Comparison of ENCODE assay signal across 8 mouse cellular contexts in genomic region chr5:76853549-76853948, GRCm38 (mm10). TPM values are rescaled to one million over a fixed set of nuclear protein-coding genes. Genes with fewer than 3 reads are reported as not detected.
DNase-seq lines count a peak whose midpoint lies in the region; ATAC-seq and TF ChIP-seq lines count a peak whose summit lies in the region.

No protein-coding gene starts in this region.

- H3K9me3 ChIP-seq in embryonic facial prominence, embryonic 10.5 days: no peaks in the 10 kb centered on the region
- H3K9me3 ChIP-seq in limb, embryonic 13.5 days: no peaks in the 10 kb centered on the region
- H3K9me3 ChIP-seq in midbrain, embryonic 16.5 days (replicated peaks; ENCODE audit: control insufficient read depth, low read length, poor library complexity, severe bottlenecking): no peaks in the 10 kb centered on the region

- TF ChIP-seq CTCF in spleen, adult 2 months (IDR thresholded peaks at IDR 0.05; ENCODE audit: extremely low read depth, insufficient read depth, insufficient read length, insufficient replicate concordance): peak; percentile 88

- ATAC-seq in granulocyte monocyte progenitor cell, adult 5-6 weeks (replicated peaks; ENCODE audit: poor library complexity, severe bottlenecking): peak; percentile 81
- peak; percentile 82 for ATAC-seq in limb, embryonic 13.5 days (ENCODE audit: low FRiP score, low read depth)
- peak; percentile 86 for ATAC-seq in midbrain, embryonic 16.5 days

- H3K4me1 ChIP-seq in embryonic facial prominence, embryonic 10.5 days: peaks cover 30% of the 10 kb centered on the region
- peaks cover 19% of the 10 kb centered on the region for H3K4me1 ChIP-seq in limb, embryonic 13.5 days
- peaks cover 10% of the 10 kb centered on the region for H3K4me1 ChIP-seq in midbrain, embryonic 16.5 days (ENCODE audit: control insufficient read depth, insufficient read depth, low read length)
- H3K4me1 ChIP-seq in spleen, adult 2 months (ENCODE audit: control insufficient read depth, insufficient read depth, insufficient read length): peaks cover 3% of the 10 kb centered on the region

- H3K9ac ChIP-seq in limb, embryonic 13.5 days: no peak overlapping the region
- no peak overlapping the region for H3K9ac ChIP-seq in midbrain, embryonic 16.5 days (ENCODE audit: low read depth, low read length)

- no peak overlapping the region for H3K27ac ChIP-seq in embryonic facial prominence, embryonic 10.5 days (replicated peaks)
- no peak overlapping the region for H3K27ac ChIP-seq in limb, embryonic 13.5 days
- no peak overlapping the region for H3K27ac ChIP-seq in midbrain, embryonic 16.5 days (ENCODE audit: low read length)
- no peak overlapping the region for H3K27ac ChIP-seq in spleen, adult 2 months (ENCODE audit: insufficient read depth, low read length)

- peaks cover 63% of the 10 kb centered on the region for H3K36me3 ChIP-seq in embryonic facial prominence, embryonic 10.5 days (replicated peaks)
- peaks cover 26% of the 10 kb centered on the region for H3K36me3 ChIP-seq in limb, embryonic 13.5 days
- peaks cover 12% of the 10 kb centered on the region for H3K36me3 ChIP-seq in midbrain, embryonic 16.5 days (ENCODE audit: control insufficient read depth, insufficient read depth, low read length)
- H3K36me3 ChIP-seq in spleen, adult 2 months (ENCODE audit: control insufficient read depth, insufficient read depth, low read length): no peaks in the 10 kb centered on the region

- no peak overlapping the region for H3K4me2 ChIP-seq in limb, embryonic 13.5 days (replicated peaks)
- H3K4me2 ChIP-seq in midbrain, embryonic 16.5 days (ENCODE audit: low read length): no peak overlapping the region

- no peak for TF ChIP-seq POLR2A in spleen, adult 2 months (IDR thresholded peaks at IDR 0.05; ENCODE audit: low read depth, low read length)

- 17% methylated on average over 10 of the region's 10 CpGs for WGBS in embryonic facial prominence, embryonic 10.5 days
- 18% methylated on average over 10 of the region's 10 CpGs for WGBS in limb, embryonic 13.5 days
- WGBS in midbrain, embryonic 16.5 days: 9% methylated on average over 10 of the region's 10 CpGs
- whole genome bisulfite sequencing in spleen, adult 2 months: 9% methylated on average over 10 of the region's 10 CpGs

- DNase-seq in 3T3-L1 (ENCODE audit: low read depth, low spot score): peak; percentile 86
- DNase-seq in adrenal gland, postnatal 10 days: peak; percentile 87
- DNase-seq in embryonic facial prominence, embryonic 10.5 days (ENCODE audit: low spot score): peak; percentile 91
- DNase-seq in kidney, adult 9 months: peak; percentile 75
- DNase-seq in spleen, adult 2 months (ENCODE audit: low read depth in 1 of 2, low spot score in 2 of 2): peak in 1 of 2 experiments; percentile 55

- no peak overlapping the region for H3K4me3 ChIP-seq in embryonic facial prominence, embryonic 10.5 days
- H3K4me3 ChIP-seq in limb, embryonic 13.5 days: no peak overlapping the region
- H3K4me3 ChIP-seq in midbrain, embryonic 16.5 days (ENCODE audit: low read depth, low read length): no peak overlapping the region
- no peak overlapping the region for H3K4me3 ChIP-seq in spleen, adult 2 months (ENCODE audit: extremely low read depth, insufficient read depth, insufficient read length)

- H3K27me3 ChIP-seq in embryonic facial prominence, embryonic 10.5 days (replicated peaks; ENCODE audit: low read depth, poor library complexity, severe bottlenecking): peaks cover 46% of the 10 kb centered on the region
- peaks cover 42% of the 10 kb centered on the region for H3K27me3 ChIP-seq in limb, embryonic 13.5 days
- H3K27me3 ChIP-seq in midbrain, embryonic 16.5 days (ENCODE audit: control insufficient read depth, insufficient read depth, low read depth, low read length): peaks cover 5% of the 10 kb centered on the region
- H3K27me3 ChIP-seq in spleen, adult 2 months (ENCODE audit: control insufficient read depth, insufficient read depth, low read length): peaks cover 11% of the 10 kb centered on the region

RNA-seq across cellular contexts. Expression of gene Aasdh, which starts 51.8 kb away (rescaled TPM):
- total RNA-seq in adrenal gland, postnatal 10 days (2021): 10 to 100 TPM; 17.4 to 25.7 TPM
- 23.2 and 26.2 TPM in 2 replicates for polyA plus RNA-seq in embryonic facial prominence, embryonic 10.5 days (2016; fragmentation: Nextera tagmentation; extraction: Ambion mirVana)
- total RNA-seq in granulocyte monocyte progenitor cell, adult 5-6 weeks (2014; fragmentation: Nextera tagmentation): 18.1 and 33.9 TPM in 2 replicates
- total RNA-seq in granulocyte monocyte progenitor cell, adult 5-6 weeks (2017): 21.9 and 38.7 TPM in 2 replicates
- 19.8 and 20.4 TPM in 2 replicates for polyA plus RNA-seq in limb, embryonic 13.5 days (2015; fragmentation: Nextera tagmentation; extraction: Ambion mirVana)
- polyA plus RNA-seq in midbrain, embryonic 16.5 days (2015; fragmentation: Nextera tagmentation; extraction: Ambion mirVana): 20.7 and 23.9 TPM in 2 replicates
- polyA plus RNA-seq in spleen, adult 2 months (2012; rRNA removed): 7.4 and 9.8 TPM in 2 replicates
